Mouse (Mus musculus) neural tube, embryonic 14.5 days (tissue): ENCODE results near the gene Sept9. TPM values are rescaled to one million over a fixed set of nuclear protein-coding genes. Genes with fewer than 3 reads are reported as not detected.

Experiments
- ATAC-seq: fragments of 200-750 bp; cut with Nextera tagmentation; 2 replicates; pipeline ENCODE4 v1.8.0; 2017; ENCODE audit warnings: low read depth, mild to moderate bottlenecking, moderate TSS enrichment, moderate library complexity
- H3K27ac ChIP-seq: fragments of 300-500 bp; sonication (generic); 2 replicates; pipeline ENCODE4 v1.5.1; 2014; ENCODE audit warnings: low read depth, mild to moderate bottlenecking, control low read depth, low read length, moderate library complexity, mixed read lengths
- H3K27me3 ChIP-seq: fragments of 300-500 bp; sonication (generic); 2 replicates; pipeline ENCODE4 v1.6.1; 2014; ENCODE audit warnings: low read length; ENCODE audit not compliant: control insufficient read depth, insufficient read depth
- H3K36me3 ChIP-seq: fragments of 300-500 bp; sonication (generic); 2 replicates; pipeline ENCODE4 v1.6.1; 2014; ENCODE audit warnings: low read length, mixed read lengths; ENCODE audit not compliant: control insufficient read depth, insufficient read depth
- H3K4me1 ChIP-seq: fragments of 300-500 bp; sonication (generic); 2 replicates; pipeline ENCODE4 v1.6.1; 2014; ENCODE audit warnings: low read length; ENCODE audit not compliant: control insufficient read depth, insufficient read depth
- H3K4me2 ChIP-seq: fragments of 300-500 bp; sonication (generic); 2 replicates; pipeline ENCODE4 v1.6.1; 2014; ENCODE audit warnings: mild to moderate bottlenecking, low read depth, low read length, control low read depth
- H3K4me3 ChIP-seq: fragments of 300-500 bp; sonication (generic); 2 replicates; pipeline ENCODE4 v1.5.1; 2014; ENCODE audit warnings: low read depth, low read length, control low read depth, mixed read lengths
- H3K9ac ChIP-seq: fragments of 300-500 bp; sonication (generic); replicated peaks from 2 replicates; pipeline ENCODE4 v1.6.1; 2014; ENCODE audit warnings: low read depth, mild to moderate bottlenecking, control low read depth, low read length, mixed read lengths
- H3K9me3 ChIP-seq: fragments of 300-500 bp; sonication (generic); 2 replicates; pipeline ENCODE4 v1.6.1; 2016; ENCODE audit warnings: low read length; ENCODE audit not compliant: control insufficient read depth
- WGBS: fragments of 180-500 bp; shearing (Covaris S2); extraction: QIAGEN DNeasy Blood & Tissue Kit; methylation state at CpG from one replicate; pipeline ENCODE4 v1.1.7; 2014; 5-methylcytosine and 5-hydroxymethylcytosine counted together
- polyA plus RNA-seq: library from polyadenylated mRNA; unstranded; fragments of >200 nt; fragmentation: Nextera tagmentation; extraction: Ambion mirVana; gene quantifications from 2 replicates; pipeline ENCODE4 v1.2.1, GENCODE M21; 2014

Gene Sept9
- polyA plus RNA-seq, 1 experiment from 2014 or later, result 70.6 TPM

DNA sequence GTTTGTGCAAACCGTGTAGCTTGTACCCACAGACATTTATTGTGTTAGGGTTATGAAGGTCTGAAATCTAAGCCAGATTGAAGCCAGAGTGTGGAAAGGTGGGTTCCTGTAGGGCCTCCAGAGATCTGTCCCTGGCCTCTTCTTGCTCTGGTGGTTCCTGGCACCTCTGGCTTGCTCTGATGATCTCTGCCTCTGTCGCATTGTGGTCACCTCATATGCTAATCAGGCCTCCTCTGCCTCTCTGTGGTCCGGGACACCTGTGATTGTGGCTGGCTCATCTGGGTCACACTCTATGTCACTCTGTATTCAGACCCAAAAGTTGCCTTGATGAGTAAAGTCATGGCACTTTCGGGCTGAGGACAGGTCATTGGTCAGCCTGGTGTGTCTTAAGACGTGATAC, 128.2 kb downstream of the Sept9 start:
- H3K9me3 ChIP-seq, result no peaks in the 10 kb centered on the region
- no peak overlapping the region for H3K9ac ChIP-seq
- no peak for ATAC-seq
- no peaks in the 10 kb centered on the region for H3K27me3 ChIP-seq
- H3K27ac ChIP-seq, result no peak overlapping the region
- peaks cover 22% of the 10 kb centered on the region for H3K4me1 ChIP-seq
- no peak overlapping the region for H3K4me3 ChIP-seq
- WGBS, result 86% methylated on average over 5 of the region's 5 CpGs
- H3K4me2 ChIP-seq, result no peak overlapping the region
- H3K36me3 ChIP-seq, result no peaks in the 10 kb centered on the region

DNA sequence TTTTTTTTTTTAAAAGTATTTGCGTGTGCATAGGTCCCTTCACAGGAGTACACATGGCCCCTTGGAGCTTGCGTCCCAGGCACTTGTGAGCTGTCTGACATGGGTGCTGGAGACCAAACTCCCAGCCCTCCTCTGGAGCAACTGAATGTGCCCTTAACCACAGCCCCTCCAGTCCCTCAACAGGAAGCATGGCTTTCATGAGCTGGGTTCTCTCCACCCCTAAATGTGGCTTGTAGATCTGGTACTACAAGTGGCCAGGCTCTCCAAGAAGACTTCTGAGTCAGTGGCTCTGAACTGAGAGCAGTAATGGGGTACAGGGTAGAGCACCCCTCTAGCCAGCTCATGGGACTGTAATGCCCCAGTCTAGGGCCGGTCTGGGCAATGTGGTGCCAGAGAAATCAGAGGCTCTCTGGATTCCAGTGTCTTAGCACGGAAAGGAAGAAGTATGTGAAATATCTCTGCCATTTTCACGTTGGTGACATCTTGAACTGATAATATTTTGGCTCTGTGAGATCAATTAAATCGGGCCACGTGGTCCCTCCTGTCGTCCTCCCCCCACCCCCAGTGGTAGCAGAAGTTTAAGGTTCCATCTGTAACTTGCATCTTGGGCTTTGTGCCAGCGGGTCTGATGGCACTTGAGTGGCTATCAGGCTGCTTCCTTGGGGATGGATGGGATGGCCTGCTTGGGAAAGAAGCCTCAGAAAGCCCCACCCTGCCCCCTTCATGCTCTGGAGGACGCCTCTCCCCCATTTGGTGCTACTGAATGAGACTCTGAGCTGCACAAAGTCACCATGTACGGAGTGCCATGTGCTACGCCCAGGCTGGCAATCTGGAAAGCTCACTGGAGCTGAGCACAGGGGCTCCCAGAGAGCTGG, 130.9 kb downstream of the Sept9 start:
- Histone ChIP-seq H3K4me1 (peaks cover 43% of the 10 kb centered on the region), H3K27ac (peak overlapping the region; percentile 88; the same call in 1 of the 2 replicates), H3K27me3 (no peaks in the 10 kb centered on the region), H3K36me3 (no peaks in the 10 kb centered on the region), H3K9me3 (no peaks in the 10 kb centered on the region), H3K4me2 (peak overlapping the region; percentile 58; the same call in 1 of the 2 replicates), H3K4me3 (no peak overlapping the region), H3K9ac (no peak overlapping the region)
- no peak for ATAC-seq
- 73% methylated on average over 12 of the region's 12 CpGs for WGBS

DNA sequence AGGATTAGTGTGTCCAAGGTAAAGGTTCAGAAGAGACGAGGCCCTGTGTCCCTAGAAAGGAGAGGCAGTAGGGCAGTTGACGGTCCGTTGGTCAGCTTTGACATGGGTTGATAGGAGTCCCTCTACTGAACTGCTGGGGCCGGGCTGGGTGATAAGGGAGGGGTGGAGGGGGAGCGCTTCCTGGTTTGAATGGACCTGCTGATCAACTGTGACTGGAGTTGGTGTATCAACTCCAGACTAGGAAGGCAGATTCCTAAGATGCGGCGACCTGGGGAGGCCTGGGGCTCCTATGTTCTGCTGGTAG, 131.4 kb downstream of the Sept9 start:
- H3K4me2 ChIP-seq, result peak overlapping the region; percentile 58
- WGBS, result 38% methylated on average over 7 of the region's 7 CpGs
- peak overlapping the region; percentile 79; the same call in 1 of the 2 replicates for H3K9ac ChIP-seq
- no peaks in the 10 kb centered on the region for H3K36me3 ChIP-seq
- peaks cover 44% of the 10 kb centered on the region for H3K4me1 ChIP-seq
- no peaks in the 10 kb centered on the region for H3K9me3 ChIP-seq
- peak overlapping the region; percentile 44; the same call in 1 of the 2 replicates for H3K4me3 ChIP-seq
- H3K27me3 ChIP-seq, result no peaks in the 10 kb centered on the region
- peak overlapping the region; percentile 88 for H3K27ac ChIP-seq
- no peak for ATAC-seq

DNA sequence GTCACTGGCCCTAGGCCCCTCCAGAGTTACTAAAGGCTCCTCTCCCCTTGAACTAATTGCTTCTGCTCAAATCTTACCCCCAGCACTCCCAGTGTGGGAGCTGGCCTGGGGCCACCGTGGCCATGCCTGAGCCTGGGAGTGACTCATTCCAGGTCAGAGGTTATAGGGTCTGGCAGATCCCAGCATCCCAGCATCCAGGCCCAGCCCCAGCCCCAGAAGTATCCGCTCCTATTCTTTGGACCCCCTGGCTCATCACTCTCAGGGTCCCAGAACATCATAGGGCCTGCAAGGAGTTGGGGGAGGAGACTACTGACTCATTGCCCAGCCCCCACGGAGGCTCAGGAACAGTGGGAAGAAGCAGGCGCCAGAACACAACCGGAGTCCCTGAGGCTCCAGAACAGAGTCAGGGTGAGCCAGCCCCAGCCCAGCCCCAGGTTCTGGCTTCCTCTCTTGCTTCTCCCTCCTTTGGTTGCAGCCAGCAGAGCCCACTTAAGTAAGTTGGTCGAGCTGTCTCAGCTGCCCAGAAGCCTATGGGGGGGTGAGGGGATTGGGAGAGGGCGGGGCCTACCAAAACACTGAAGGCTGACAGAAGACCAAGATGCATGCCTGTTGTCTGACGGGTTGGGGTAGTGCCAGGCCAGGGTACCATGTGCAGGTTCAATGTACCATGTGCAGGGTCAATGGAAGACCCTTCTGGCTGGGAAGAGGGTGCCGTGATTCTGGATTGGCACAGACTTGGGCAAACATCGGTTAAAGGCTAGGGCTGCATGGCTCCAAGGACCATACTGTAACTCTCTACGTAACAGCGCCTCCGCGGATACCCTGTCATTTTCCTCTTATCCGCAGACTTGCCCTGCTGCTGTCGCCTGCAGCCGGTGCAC, 132.1 kb downstream of the Sept9 start:
- Histone ChIP-seq H3K9me3 (no peaks in the 10 kb centered on the region), H3K27me3 (no peaks in the 10 kb centered on the region), H3K4me1 (peaks cover 41% of the 10 kb centered on the region), H3K9ac (peak overlapping the region; percentile 79), H3K36me3 (no peaks in the 10 kb centered on the region), H3K4me2 (peak overlapping the region; percentile 58), H3K4me3 (peak overlapping the region; percentile 44), H3K27ac (peak overlapping the region; percentile 88)
- peak; percentile 40 for ATAC-seq
- 1% methylated on average over 17 of the region's 17 CpGs for WGBS

DNA sequence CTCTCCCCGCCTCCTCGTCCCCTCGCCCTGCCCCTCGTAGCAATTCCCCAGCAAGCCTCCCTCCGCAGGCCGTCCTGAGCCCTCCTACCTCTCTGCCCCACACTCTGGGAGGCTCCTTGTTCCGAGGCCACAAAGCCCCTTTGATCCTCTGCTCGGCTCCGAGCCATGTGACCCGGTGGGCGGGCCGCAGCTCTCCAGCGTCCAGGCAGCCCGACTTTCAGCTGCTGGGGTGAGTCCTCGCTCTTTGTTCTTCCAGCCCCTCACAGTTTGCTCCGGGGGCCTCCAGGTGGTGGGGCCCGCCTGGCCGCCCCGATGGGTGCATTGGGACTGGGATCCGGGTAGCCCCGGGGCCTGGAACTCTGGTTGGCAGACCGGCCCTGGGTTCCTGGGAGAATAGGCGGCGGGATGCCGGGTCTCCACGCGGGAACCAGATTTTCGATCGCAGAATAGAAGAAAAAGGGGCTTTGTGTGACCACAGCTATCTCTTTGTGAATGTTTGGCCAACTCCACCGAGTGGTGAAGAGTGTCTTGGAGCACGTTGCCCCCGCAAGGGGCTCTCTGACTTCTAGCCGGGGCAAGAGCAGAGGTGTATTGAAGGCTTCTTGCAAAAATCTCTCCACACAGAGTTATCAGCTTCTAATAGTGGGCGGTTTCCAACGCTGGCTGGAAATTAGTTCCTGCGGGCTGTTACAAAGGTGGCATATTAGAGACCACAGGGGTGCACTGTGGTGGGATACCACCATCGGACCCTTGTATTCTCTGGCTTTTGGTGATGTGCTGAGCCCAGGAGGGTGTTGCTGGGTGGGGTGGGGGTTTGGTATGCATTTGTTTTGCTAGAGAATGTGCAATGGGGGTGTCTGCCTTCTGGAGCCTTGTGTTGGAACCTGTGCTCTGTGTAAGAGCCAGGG, 133.0 kb downstream of the Sept9 start:
- no peaks in the 10 kb centered on the region for H3K9me3 ChIP-seq
- WGBS, result under 1% methylated on average over 37 of the region's 37 CpGs
- peak overlapping the region; percentile 88 for H3K27ac ChIP-seq
- H3K4me3 ChIP-seq, result peak overlapping the region; percentile 44
- no peaks in the 10 kb centered on the region for H3K36me3 ChIP-seq
- H3K4me2 ChIP-seq, result peak overlapping the region; percentile 58
- peaks cover 33% of the 10 kb centered on the region for H3K4me1 ChIP-seq
- no peaks in the 10 kb centered on the region for H3K27me3 ChIP-seq
- ATAC-seq, result peak; percentile 92
- peak overlapping the region; percentile 79 for H3K9ac ChIP-seq

DNA sequence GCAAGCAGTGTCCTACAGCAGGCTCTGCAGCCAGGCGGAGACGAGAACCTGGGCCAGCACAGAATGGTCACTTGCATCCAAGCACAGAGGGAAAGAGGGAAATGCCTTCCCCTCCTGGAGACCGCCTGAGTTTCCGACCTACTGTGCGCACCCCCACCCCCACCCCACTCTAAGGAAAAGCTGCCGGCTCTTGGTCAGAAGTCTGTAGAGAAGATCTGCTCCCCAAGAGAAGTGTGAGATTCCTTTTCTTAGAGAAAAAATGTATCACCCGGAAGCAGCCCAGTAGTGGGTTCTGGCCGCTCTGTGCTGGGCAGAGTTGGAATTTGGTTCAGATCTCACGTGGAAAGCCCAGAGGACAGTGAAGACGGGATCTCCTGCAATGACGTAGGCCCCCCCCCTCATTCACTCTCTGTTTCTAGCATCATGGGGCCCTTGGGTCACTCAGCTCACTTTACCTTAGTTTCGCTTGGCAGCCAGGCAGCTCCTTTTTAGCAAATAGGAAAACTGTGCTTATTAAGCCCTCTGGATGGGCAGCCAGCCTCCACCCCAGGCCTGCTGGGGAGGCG, 133.8 kb downstream of the Sept9 start:
- Histone ChIP-seq H3K9ac (peak overlapping the region; percentile 79), H3K27me3 (no peaks in the 10 kb centered on the region), H3K4me2 (peak overlapping the region; percentile 58), H3K4me1 (peaks cover 33% of the 10 kb centered on the region), H3K9me3 (no peaks in the 10 kb centered on the region), H3K4me3 (peak overlapping the region; percentile 44), H3K36me3 (no peaks in the 10 kb centered on the region), H3K27ac (peak overlapping the region; percentile 88)
- ATAC-seq, result no peak
- WGBS, result 12% methylated on average over 13 of the region's 13 CpGs

DNA sequence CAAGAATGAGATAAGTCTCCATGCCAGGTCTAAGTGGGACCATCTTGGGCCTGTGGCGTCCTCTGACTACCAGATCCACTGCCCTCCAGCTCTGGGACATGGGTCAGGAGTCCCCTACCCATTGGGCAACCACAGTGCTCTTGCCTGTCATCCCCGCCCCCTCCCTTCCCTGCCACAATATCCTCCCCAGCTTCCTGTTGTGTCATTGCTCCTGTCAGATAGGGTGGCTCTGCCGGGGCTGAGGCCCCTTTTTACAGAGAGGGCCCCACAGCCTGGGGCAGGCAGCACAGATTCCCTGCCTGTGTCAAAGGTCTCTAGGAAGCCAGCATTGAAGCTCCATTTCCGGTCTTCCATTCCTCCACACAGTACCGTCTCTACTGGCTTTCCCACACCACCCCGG, 134.6 kb downstream of the Sept9 start:
- Histone ChIP-seq H3K9me3 (no peaks in the 10 kb centered on the region), H3K4me1 (peaks cover 33% of the 10 kb centered on the region), H3K36me3 (no peaks in the 10 kb centered on the region), H3K4me3 (peak overlapping the region; percentile 44; the same call in 1 of the 2 replicates), H3K9ac (peak overlapping the region; percentile 79; the same call in 1 of the 2 replicates), H3K27ac (peak overlapping the region; percentile 88), H3K27me3 (no peaks in the 10 kb centered on the region), H3K4me2 (peak overlapping the region; percentile 58)
- ATAC-seq, result no peak
- WGBS, result 59% methylated on average over 6 of the region's 6 CpGs

DNA sequence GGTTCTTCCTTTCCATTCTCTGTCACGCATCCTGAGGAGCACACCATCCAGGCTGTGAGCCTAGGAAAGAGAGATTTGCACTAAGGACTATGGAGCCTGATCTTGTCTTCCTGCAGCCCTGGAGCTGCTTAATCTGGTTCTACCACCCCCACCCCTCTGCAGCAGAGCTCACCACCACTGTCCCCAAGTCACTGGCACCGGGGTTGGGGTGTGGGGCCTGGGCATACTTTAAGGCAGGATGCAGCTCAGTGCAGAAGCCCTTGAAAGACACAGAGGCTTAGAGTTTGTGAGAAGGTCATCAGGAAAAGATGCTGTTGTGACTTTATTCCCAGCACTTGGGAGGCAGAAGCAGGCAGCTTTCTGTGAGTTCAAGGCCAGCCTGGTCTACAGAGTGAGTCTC, 135.7 kb downstream of the Sept9 start:
- H3K36me3 ChIP-seq, result no peaks in the 10 kb centered on the region
- no peak overlapping the region for H3K4me3 ChIP-seq
- peak overlapping the region; percentile 37; the same call in 1 of the 2 replicates for H3K9ac ChIP-seq
- H3K27ac ChIP-seq, result no peak overlapping the region
- ATAC-seq, result no peak
- no peak overlapping the region for H3K4me2 ChIP-seq
- no peaks in the 10 kb centered on the region for H3K27me3 ChIP-seq
- no peaks in the 10 kb centered on the region for H3K9me3 ChIP-seq
- 91% methylated on average over 2 of the region's 2 CpGs for WGBS
- H3K4me1 ChIP-seq, result peaks cover 40% of the 10 kb centered on the region
